Mouse (Mus musculus) megakaryocyte, embryonic 14.5 days (primary cell): ENCODE results near the gene Mrpl33. TPM values are rescaled to one million over a fixed set of nuclear protein-coding genes. Genes with fewer than 3 reads are reported as not detected.
"Not testable (repeated sequence)": the region's sequence is repeated elsewhere in the genome, so short reads cannot be mapped to it uniquely, and the experiment has no call there.

ENCODE experiments used
- H3K27me3 ChIP-seq: replicated peaks from 2 replicates; pipeline ENCODE3; 2012; ENCODE audit warnings: inconsistent platforms
- H3K36me3 ChIP-seq: replicated peaks from 2 replicates; pipeline ENCODE3; 2012; ENCODE audit warnings: low read length, inconsistent platforms, mixed read lengths
- H3K4me1 ChIP-seq: 2 replicates; pipeline ENCODE4 v1.6.1; 2012; ENCODE audit warnings: inconsistent platforms
- H3K4me3 ChIP-seq: replicated peaks from 2 replicates; pipeline ENCODE3; 2012; ENCODE audit warnings: moderate library complexity, mild to moderate bottlenecking, inconsistent platforms
- H3K9me3 ChIP-seq: 2 replicates; pipeline ENCODE4 v1.6.1; 2012; ENCODE audit warnings: inconsistent platforms
- FLI1 ChIP-seq: IDR thresholded peaks from 2 replicates; pipeline ENCODE4 v1.6.1; 2012; ENCODE audit warnings: low read length, inconsistent platforms, mixed read lengths
- GATA1 ChIP-seq: IDR thresholded peaks from 3 replicates; pipeline ENCODE4 v1.6.1; 2012; ENCODE audit warnings: mixed read lengths, low read length, inconsistent platforms, borderline replicate concordance
- polyA plus RNA-seq: library from polyadenylated mRNA; stranded (reverse); fragments of >175 nt; gene quantifications from 2 replicates; pipeline ENCODE4 v1.2.3, GENCODE M21; 2012; ENCODE audit warnings: low replicate concordance; ENCODE audit not compliant: insufficient read depth

The Mrpl33 gene
- polyA plus RNA-seq, 1 experiment = 6.0 TPM

GRCm38 (mm10) chr5:31571023-31571608, 25.6 kb upstream of the Mrpl33 start:
- Histone ChIP-seq H3K36me3 (peaks cover 20% of the 10 kb centered on the region), H3K4me1 (peaks cover 22% of the 10 kb centered on the region), H3K9me3 (no peaks in the 10 kb centered on the region), H3K4me3 (peak overlapping the region; percentile 34), H3K27me3 (peaks cover 17% of the 10 kb centered on the region)
- TF ChIP-seq GATA1 (no peak), FLI1 (no peak)

- H3K4me3 ChIP-seq = no peak overlapping the region
- H3K27me3 ChIP-seq = peaks cover 24% of the 10 kb centered on the region
- H3K4me1 ChIP-seq = peaks cover 31% of the 10 kb centered on the region
- no peaks in the 10 kb centered on the region for H3K9me3 ChIP-seq
- H3K36me3 ChIP-seq = peaks cover 7% of the 10 kb centered on the region
- no peak for TF ChIP-seq GATA1
- TF ChIP-seq FLI1 = no peak
Observed at GRCm38 (mm10) chr5:31573722-31574121, 23.0 kb upstream of the Mrpl33 start.

GRCm38 (mm10) chr5:31576539-31576975, 20.2 kb upstream of the Mrpl33 start:
- H3K4me1 ChIP-seq = peaks cover 17% of the 10 kb centered on the region
- peak overlapping the region; percentile 62 for H3K4me3 ChIP-seq
- H3K9me3 ChIP-seq = no peaks in the 10 kb centered on the region

GRCm38 (mm10) chr5:31581263-31581662, 15.5 kb upstream of the Mrpl33 start:
- H3K36me3 ChIP-seq = peaks cover 6% of the 10 kb centered on the region
- peaks cover 22% of the 10 kb centered on the region for H3K27me3 ChIP-seq
- no peak for TF ChIP-seq FLI1
- TF ChIP-seq GATA1 = no peak
- H3K4me3 ChIP-seq = no peak overlapping the region
- peaks cover 11% of the 10 kb centered on the region for H3K9me3 ChIP-seq
- peaks cover 11% of the 10 kb centered on the region for H3K4me1 ChIP-seq

More at GRCm38 (mm10) chr5:31576539-31576975, 20.2 kb upstream of the Mrpl33 start:
- Histone ChIP-seq H3K36me3 (no peaks in the 10 kb centered on the region), H3K27me3 (peaks cover 20% of the 10 kb centered on the region)
- TF ChIP-seq FLI1 (no peak), GATA1 (no peak)

- Histone ChIP-seq H3K4me3 (no peak overlapping the region), H3K9me3 (peaks cover 11% of the 10 kb centered on the region), H3K36me3 (peaks cover 6% of the 10 kb centered on the region), H3K27me3 (peaks cover 20% of the 10 kb centered on the region), H3K4me1 (peaks cover 4% of the 10 kb centered on the region)
- no peak for TF ChIP-seq FLI1
- no peak for TF ChIP-seq GATA1
Observed at GRCm38 (mm10) chr5:31581932-31582331, 14.8 kb upstream of the Mrpl33 start.

GRCm38 (mm10) chr5:31583261-31583660, 13.5 kb upstream of the Mrpl33 start:
- peaks cover 6% of the 10 kb centered on the region for H3K36me3 ChIP-seq
- H3K4me1 ChIP-seq = peaks cover 8% of the 10 kb centered on the region; the same call in 1 of the 2 replicates
- peaks cover 11% of the 10 kb centered on the region for H3K9me3 ChIP-seq
- peaks cover 16% of the 10 kb centered on the region for H3K27me3 ChIP-seq
- TF ChIP-seq FLI1 (no peak), GATA1 (no peak)
- H3K4me3 ChIP-seq = peak overlapping the region; percentile 57

- Histone ChIP-seq H3K36me3 (peaks cover 12% of the 10 kb centered on the region), H3K9me3 (peaks cover 26% of the 10 kb centered on the region), H3K4me1 (peaks cover 8% of the 10 kb centered on the region; the same call in 1 of the 2 replicates), H3K4me3 (no peak overlapping the region), H3K27me3 (peaks cover 15% of the 10 kb centered on the region)
- TF ChIP-seq FLI1 (no peak), GATA1 (no peak)
Observed at GRCm38 (mm10) chr5:31585526-31585925, 11.2 kb upstream of the Mrpl33 start.

- H3K4me3 ChIP-seq = no peak overlapping the region
- peaks cover 26% of the 10 kb centered on the region for H3K9me3 ChIP-seq
- peaks cover 12% of the 10 kb centered on the region for H3K36me3 ChIP-seq
- TF ChIP-seq GATA1 = no peak
- no peak for TF ChIP-seq FLI1
- H3K4me1 ChIP-seq = peaks cover 5% of the 10 kb centered on the region
- peaks cover 9% of the 10 kb centered on the region for H3K27me3 ChIP-seq
Observed at GRCm38 (mm10) chr5:31588016-31588415, 8.7 kb upstream of the Mrpl33 start.

GRCm38 (mm10) chr5:31588672-31589071, 8.1 kb upstream of the Mrpl33 start:
- Histone ChIP-seq H3K9me3 (peaks cover 25% of the 10 kb centered on the region), H3K36me3 (peaks cover 12% of the 10 kb centered on the region)
- H3K27me3 ChIP-seq, H3K4me3 ChIP-seq, H3K4me1 ChIP-seq: not testable (repeated sequence)

- Histone ChIP-seq H3K4me3 (no peak overlapping the region), H3K27me3 (peaks cover 5% of the 10 kb centered on the region), H3K9me3 (peaks cover 15% of the 10 kb centered on the region), H3K36me3 (peaks cover 6% of the 10 kb centered on the region), H3K4me1 (peaks cover 10% of the 10 kb centered on the region)
- TF ChIP-seq FLI1 = no peak
- TF ChIP-seq GATA1 = no peak
Observed at GRCm38 (mm10) chr5:31589711-31590319, 6.9 kb upstream of the Mrpl33 start.

GRCm38 (mm10) chr5:31591122-31591521, 5.6 kb upstream of the Mrpl33 start:
- peaks cover 15% of the 10 kb centered on the region for H3K9me3 ChIP-seq
- H3K4me1 ChIP-seq = peaks cover 23% of the 10 kb centered on the region
- no peak for TF ChIP-seq GATA1
- TF ChIP-seq FLI1 = no peak
- H3K36me3 ChIP-seq = peaks cover 6% of the 10 kb centered on the region
- H3K4me3 ChIP-seq = no peak overlapping the region
- peaks cover 5% of the 10 kb centered on the region for H3K27me3 ChIP-seq
